ENCODE assay signal across 9 mouse cellular contexts in the genomic region with DNA sequence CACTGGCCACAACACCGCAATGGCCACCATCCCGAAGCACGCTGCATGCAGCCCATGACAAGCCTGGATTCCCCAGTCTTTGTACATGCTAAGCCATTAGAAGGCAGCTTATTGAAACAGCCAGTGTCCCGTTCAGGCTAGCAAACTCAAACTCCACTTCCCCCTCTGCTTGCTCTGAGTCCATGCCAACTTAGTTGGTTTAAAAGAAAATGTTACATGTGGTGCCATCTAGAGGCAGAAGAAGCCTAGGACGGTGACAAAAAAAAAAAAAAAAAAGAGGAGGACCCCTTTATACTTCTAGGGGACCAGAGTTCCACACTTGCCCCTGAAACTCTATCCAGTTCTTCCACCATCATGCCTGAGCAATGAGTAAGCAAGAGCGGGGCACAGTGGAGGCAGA.
DNase-seq lines count a peak whose midpoint lies in the region; ATAC-seq and TF ChIP-seq lines count a peak whose summit lies in the region.
"Had no signal": no experiment of that assay in that cellular context is flagged by ENCODE, and none has a peak within 500 bp of the region (broad histone marks: within the 10 kb centered on the region; RNA-seq: fewer than 3 reads in every experiment).

No protein-coding gene starts in this region.

- intact Hi-C loops in gastrocnemius, adult 2 months (cut with DNase I): no loop called here

- no peak for DNase-seq in gastrocnemius, adult 2 months
- DNase-seq in gastrocnemius, adult 18-20 months (ENCODE audit: low spot score): no peak
- no peak for DNase-seq in lung, postnatal 14 days
- peak; percentile 17 for DNase-seq in c-Kit-positive CD71-negative TER-119-negative erythroid progenitor cells, embryonic 14.5 days (ENCODE audit: low read depth)
- DNase-seq in splenic B cell, adult 2 months (ENCODE audit: low read depth, low spot score): peak; percentile 62
- no peak for DNase-seq in urinary bladder, adult 2 months (ENCODE audit: low spot score)
- DNase-seq in adrenal gland, postnatal 25 days: no peak

- H3K27me3 ChIP-seq in lung, embryonic 15.5 days: no peaks in the 10 kb centered on the region
- no peaks in the 10 kb centered on the region for H3K27me3 ChIP-seq in splenic B cell, adult 2 months (ENCODE audit: control insufficient read depth, insufficient read depth, low read length, poor library complexity, severe bottlenecking)
- H3K27me3 ChIP-seq: liver, embryonic 15.5 days had no signal

- H3K4me1 ChIP-seq in lung, embryonic 15.5 days: peaks cover 14% of the 10 kb centered on the region
- H3K4me1 ChIP-seq: liver, embryonic 15.5 days had no signal

- H3K9ac ChIP-seq in lung, embryonic 15.5 days: no peak overlapping the region
- H3K9ac ChIP-seq: liver, embryonic 15.5 days had no signal

- peak overlapping the region; percentile 20; the same call in 1 of the 2 replicates for H3K27ac ChIP-seq in gastrocnemius, adult 2 months
- H3K27ac ChIP-seq in lung, embryonic 15.5 days: peak overlapping the region; percentile 22
- H3K27ac ChIP-seq: liver, embryonic 15.5 days had no signal

- peaks cover 9% of the 10 kb centered on the region; the same call in 1 of the 2 replicates for H3K36me3 ChIP-seq in lung, embryonic 15.5 days
- H3K36me3 ChIP-seq in splenic B cell, adult 2 months (ENCODE audit: control insufficient read depth, insufficient read depth, low read length, poor library complexity, severe bottlenecking): no peaks in the 10 kb centered on the region
- H3K36me3 ChIP-seq: liver, embryonic 15.5 days had no signal

- TF ChIP-seq CTCF in gastrocnemius, adult 2 months (IDR thresholded peaks at IDR 0.05): peak; percentile 42

- no peaks in the 10 kb centered on the region for H3K9me3 ChIP-seq in lung, embryonic 15.5 days
- H3K9me3 ChIP-seq: liver, embryonic 15.5 days had no signal

- 0 out of 2 replicates have a peak, but pooled peaks have one; percentile 33 for ATAC-seq in lung, embryonic 15.5 days (ENCODE audit: borderline replicate concordance, extremely low read depth, low FRiP score, low TSS enrichment)

- WGBS in lung, embryonic 15.5 days: 58% methylated on average over 6 of the region's 6 CpGs

- H3K4me2 ChIP-seq in lung, embryonic 15.5 days: no peak overlapping the region
- H3K4me2 ChIP-seq: liver, embryonic 15.5 days had no signal

- no peak overlapping the region for H3K4me3 ChIP-seq in gastrocnemius, adult 2 months
- no peak overlapping the region for H3K4me3 ChIP-seq in lung, embryonic 15.5 days
- H3K4me3 ChIP-seq: liver, embryonic 15.5 days had no signal

Comparison
In these comparisons a context has a peak if more than half of its experiments do, and no peak if none do; other contexts are left out.
1. DNase-seq: peak in c-Kit-positive CD71-negative TER-119-negative erythroid progenitor cells, embryonic 14.5 days (single experiment) and splenic B cell, adult 2 months (single experiment); none in gastrocnemius, adult 2 months (single experiment), gastrocnemius, adult 18-20 months (single experiment), lung, postnatal 14 days (single experiment), urinary bladder, adult 2 months (single experiment) and adrenal gland, postnatal 25 days (single experiment).